Mouse (Mus musculus) activated CD4-positive, CD25-positive, alpha-beta regulatory T cell, adult 9 weeks (primary cell): ENCODE results near the gene Gm4724. TPM values are rescaled to one million over a fixed set of nuclear protein-coding genes. Genes with fewer than 3 reads are reported as not detected.

Experiments used
- polyA plus RNA-seq: library from polyadenylated mRNA; unstranded; fragments of 100-300 nt; shearing (Covaris generic); gene quantifications from one replicate; pipeline ENCODE4 v1.2.1, GENCODE M21; 2017

Gene Gm4724
- polyA plus RNA-seq = 8.6 TPM

GRCm38 (mm10) chr2:175435707-175436106 lies at the start of gene Gm4724:
Gene Gm4724, minus strand, starts transcription at chr2:175435807.

GRCm38 (mm10) chr2:175469685-175470084 lies 34.1 kb upstream of the Gm4724 start, which contains the start of gene Zfp965:
Gene Zfp965, plus strand, starts transcription at chr2:175469985.

Other genes starting within 250 kb of the Gm4724 start
- gene Gm14391, start 228.9 kb downstream of the Gm4724 start, polyA plus RNA-seq = 9.5 TPM
- gene Gm14440, start 160.7 kb downstream of the Gm4724 start, polyA plus RNA-seq = 5.8 TPM
- 15.7 TPM for gene Gm4631, start 97.6 kb downstream of the Gm4724 start, polyA plus RNA-seq
- gene Zfp968, start 63.4 kb downstream of the Gm4724 start, polyA plus RNA-seq = 2.3 TPM
- gene Zfp965, start 34.2 kb upstream of the Gm4724 start, polyA plus RNA-seq = 5.8 TPM
- gene Gm11007, start 208.2 kb upstream of the Gm4724 start, polyA plus RNA-seq = 11.4 TPM